Mouse (Mus musculus) liver, adult 2 months (tissue): ENCODE measurements around the gene Ctbp2.

Experiments used
- CTCF ChIP-seq: fragments of 200-500 bp; IDR thresholded peaks from 2 replicates; pipeline ENCODE4 v1.5.1; 2011; ENCODE audit warnings: low read depth, low read length, control low read depth
- POLR2A ChIP-seq: fragments of 200-500 bp; IDR thresholded peaks from 2 replicates; pipeline ENCODE4 v1.6.1; 2011; ENCODE audit warnings: low read length, control low read depth; ENCODE audit not compliant: insufficient read depth; ENCODE audit errors: extremely low read depth

DNA sequence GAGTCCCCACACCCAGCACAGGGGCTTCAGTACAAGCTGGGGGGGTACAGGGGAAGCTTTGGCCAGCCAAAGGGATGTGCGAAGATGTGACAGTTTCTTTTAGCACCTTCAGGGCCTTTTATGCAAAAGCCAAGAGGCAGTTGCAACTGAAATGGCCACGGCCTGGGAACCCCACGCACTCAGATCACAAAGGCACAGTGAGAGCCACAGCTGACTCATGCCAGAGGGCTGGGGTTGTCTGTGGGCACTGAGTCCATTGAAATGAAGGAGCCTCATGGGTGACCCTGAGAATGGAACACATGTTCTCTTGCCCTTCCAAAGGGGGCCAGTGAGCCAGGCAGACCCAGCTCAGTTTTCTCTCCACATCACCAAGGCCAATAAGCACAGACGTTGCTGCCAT, 115.5 kb downstream of the Ctbp2 start:
- TF ChIP-seq POLR2A, result no peak
- TF ChIP-seq CTCF, result no peak
